Mouse (Mus musculus) heart, embryonic 11.5 days (tissue): Measurements from ENCODE around the gene Gm12789. TPM values are rescaled to one million over a fixed set of nuclear protein-coding genes. Genes with fewer than 3 reads are reported as not detected.
"Not testable (repeated sequence)": the region's sequence is repeated elsewhere in the genome, so short reads cannot be mapped to it uniquely, and the experiment has no call there.

ENCODE experiments used
- ATAC-seq: fragments of 200-750 bp; cut with Nextera tagmentation; replicated peaks from 2 replicates; pipeline ENCODE4 v1.8.0; 2017; ENCODE audit warnings: moderate library complexity; ENCODE audit not compliant: insufficient number of reproducible peaks, low FRiP score, low TSS enrichment
- H3K27ac ChIP-seq: fragments of 300-500 bp; sonication (generic); 2 replicates; pipeline ENCODE4 v1.5.1; 2014; ENCODE audit warnings: mild to moderate bottlenecking, low read depth, low read length
- H3K27me3 ChIP-seq: fragments of 300-500 bp; sonication (generic); 2 replicates; pipeline ENCODE4 v1.6.1; 2014; ENCODE audit warnings: mild to moderate bottlenecking, low read length, mixed read lengths; ENCODE audit not compliant: control insufficient read depth, insufficient read depth
- H3K36me3 ChIP-seq: fragments of 300-500 bp; sonication (generic); 2 replicates; pipeline ENCODE4 v1.6.1; 2014; ENCODE audit warnings: mild to moderate bottlenecking, low read length, moderate library complexity, mixed read lengths; ENCODE audit not compliant: control insufficient read depth, insufficient read depth
- H3K4me1 ChIP-seq: fragments of 300-500 bp; sonication (generic); 2 replicates; pipeline ENCODE4 v1.6.1; 2014; ENCODE audit warnings: low read length; ENCODE audit not compliant: control insufficient read depth, insufficient read depth
- H3K4me2 ChIP-seq: fragments of 300-500 bp; sonication (generic); 2 replicates; pipeline ENCODE4 v1.6.1; 2014; ENCODE audit warnings: mild to moderate bottlenecking, moderate library complexity
- H3K4me3 ChIP-seq: fragments of 300-500 bp; sonication (generic); 2 replicates; pipeline ENCODE4 v1.5.1; 2014; ENCODE audit warnings: low read depth, low read length
- H3K9ac ChIP-seq: fragments of 300-500 bp; sonication (generic); 2 replicates; pipeline ENCODE4 v1.6.1; 2014; ENCODE audit warnings: mild to moderate bottlenecking, low read depth, low read length, moderate library complexity
- H3K9me3 ChIP-seq: fragments of 300-500 bp; sonication (generic); replicated peaks from 2 replicates; pipeline ENCODE4 v1.6.1; 2016; ENCODE audit warnings: low read length; ENCODE audit not compliant: control insufficient read depth
- WGBS: fragments of 180-500 bp; shearing (Covaris S2); extraction: QIAGEN DNeasy Blood & Tissue Kit; methylation state at CpG from one replicate; pipeline ENCODE4 v1.1.7; 2014; ENCODE audit not compliant: insufficient replicate concordance; 5-methylcytosine and 5-hydroxymethylcytosine counted together
- polyA plus RNA-seq: library from polyadenylated mRNA; unstranded; fragments of >200 nt; fragmentation: Nextera tagmentation; extraction: Ambion mirVana; gene quantifications from 2 replicates; pipeline ENCODE4 v1.2.1, GENCODE M21; 2014

The Gm12789 gene
- not detected in 2 replicates for polyA plus RNA-seq

DNA sequence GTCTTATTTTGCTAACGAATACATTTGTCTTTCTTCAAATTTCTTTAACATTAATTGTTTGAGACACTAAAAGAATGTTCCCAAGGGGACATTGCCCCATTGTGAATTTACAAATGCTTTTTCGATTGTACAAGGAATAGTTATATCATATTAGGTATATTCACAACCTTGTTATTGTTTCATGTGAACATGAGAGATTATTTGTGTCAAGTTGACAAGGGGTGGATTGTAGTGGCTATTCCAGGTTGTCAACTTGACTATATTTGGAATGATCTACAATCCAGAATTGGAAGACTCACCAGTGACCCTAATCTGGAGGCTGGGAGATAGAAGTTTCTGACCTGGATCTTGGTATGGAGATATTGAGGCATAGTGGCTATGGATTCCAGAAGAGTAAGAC lies at the start of gene Gm12789:
Gene Gm12789, plus strand, starts transcription at position 301 of the 400 bp plus-strand sequence.
- H3K27me3 ChIP-seq, H3K36me3 ChIP-seq, H3K27ac ChIP-seq, H3K9ac ChIP-seq, ATAC-seq, H3K4me3 ChIP-seq, H3K4me1 ChIP-seq, H3K4me2 ChIP-seq, H3K9me3 ChIP-seq: not testable (repeated sequence)
- WGBS = 73% methylated on average over 2 of the region's 2 CpGs

DNA sequence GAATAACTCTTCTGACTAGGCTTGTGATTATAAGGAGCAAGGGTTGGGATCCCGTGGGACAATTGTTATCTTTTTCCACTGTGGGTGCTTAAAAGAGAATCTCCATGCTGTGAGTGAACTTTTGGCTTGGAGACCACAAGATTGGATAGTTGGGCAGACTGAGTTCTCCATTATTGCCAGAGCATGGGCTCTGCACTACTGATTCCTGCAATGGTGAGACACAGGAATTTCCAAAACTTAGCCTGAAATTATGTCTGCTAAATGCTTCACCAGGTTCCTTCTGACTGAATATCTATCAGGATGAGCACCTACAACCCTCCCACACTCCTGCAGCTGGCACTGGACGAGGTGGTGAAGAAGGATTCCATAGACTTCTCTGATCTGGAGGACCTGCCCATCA lies 46.3 kb upstream of the Gm12789 start, which contains the start of gene Gm12794:
Gene Gm12794, plus strand, starts transcription at position 301 of the 400 bp plus-strand sequence.
- not testable (repeated sequence) for H3K9me3 ChIP-seq, H3K4me3 ChIP-seq, H3K27me3 ChIP-seq, H3K9ac ChIP-seq, H3K36me3 ChIP-seq, H3K27ac ChIP-seq, ATAC-seq, H3K4me2 ChIP-seq, H3K4me1 ChIP-seq
- WGBS = 64% methylated on average over 1 of the region's 2 CpGs

DNA sequence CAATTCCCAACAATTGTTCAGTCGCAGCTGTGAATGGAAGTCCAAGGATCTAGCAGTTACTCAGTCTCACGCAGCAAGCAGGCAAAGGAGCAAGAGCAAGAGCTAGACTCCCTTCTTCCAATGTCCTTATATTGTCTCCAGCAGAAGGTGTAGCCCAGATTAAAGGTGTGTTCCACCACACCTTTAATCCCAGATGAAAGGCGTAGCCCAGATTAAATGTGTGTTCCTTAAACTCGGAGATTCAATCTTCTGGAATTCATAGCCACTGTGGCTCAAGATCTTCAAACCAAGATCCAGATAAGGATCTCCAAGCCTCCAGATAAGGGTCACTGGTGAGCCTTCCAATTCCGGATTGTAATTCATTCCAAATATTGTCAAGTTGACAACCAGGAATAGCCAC lies 5.5 kb upstream of the Gm12789 start, which contains the start of gene Gm12790:
Gene Gm12790, minus strand, starts transcription at position 101 of the 400 bp plus-strand sequence.
- WGBS = 83% methylated on average over 1 of the region's 5 CpGs
- not testable (repeated sequence) for H3K4me3 ChIP-seq, H3K9me3 ChIP-seq, H3K4me2 ChIP-seq, H3K9ac ChIP-seq, H3K27ac ChIP-seq, H3K36me3 ChIP-seq, H3K4me1 ChIP-seq, ATAC-seq, H3K27me3 ChIP-seq

DNA sequence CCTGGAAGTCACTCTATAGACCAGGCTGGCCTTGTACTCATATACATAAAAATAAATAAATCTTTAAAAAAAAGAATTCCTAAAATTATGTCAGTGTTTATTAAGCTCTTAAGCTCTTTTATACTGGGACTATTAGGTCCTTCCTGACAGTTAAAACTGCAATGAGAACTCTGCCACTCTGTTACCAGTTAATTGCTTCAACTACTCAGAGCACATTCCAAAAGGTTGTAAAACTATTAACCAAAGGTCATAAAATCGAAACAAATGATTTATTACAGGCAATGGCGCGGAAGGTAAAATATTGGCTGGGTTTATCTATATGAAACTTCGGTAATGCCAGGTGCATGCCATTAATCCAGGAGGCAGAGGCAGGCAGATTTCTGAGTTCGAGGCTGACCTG lies 748 bp upstream of the Gm12789 start:
- 83% methylated on average over 5 of the region's 5 CpGs for WGBS
- H3K4me3 ChIP-seq = no peak overlapping the region
- H3K36me3 ChIP-seq = no peaks in the 10 kb centered on the region
- no peaks in the 10 kb centered on the region for H3K27me3 ChIP-seq
- no peaks in the 10 kb centered on the region for H3K9me3 ChIP-seq
- H3K4me2 ChIP-seq = no peak overlapping the region
- H3K9ac ChIP-seq = no peak overlapping the region
- H3K4me1 ChIP-seq = no peaks in the 10 kb centered on the region
- ATAC-seq = no peak
- H3K27ac ChIP-seq = no peak overlapping the region

DNA sequence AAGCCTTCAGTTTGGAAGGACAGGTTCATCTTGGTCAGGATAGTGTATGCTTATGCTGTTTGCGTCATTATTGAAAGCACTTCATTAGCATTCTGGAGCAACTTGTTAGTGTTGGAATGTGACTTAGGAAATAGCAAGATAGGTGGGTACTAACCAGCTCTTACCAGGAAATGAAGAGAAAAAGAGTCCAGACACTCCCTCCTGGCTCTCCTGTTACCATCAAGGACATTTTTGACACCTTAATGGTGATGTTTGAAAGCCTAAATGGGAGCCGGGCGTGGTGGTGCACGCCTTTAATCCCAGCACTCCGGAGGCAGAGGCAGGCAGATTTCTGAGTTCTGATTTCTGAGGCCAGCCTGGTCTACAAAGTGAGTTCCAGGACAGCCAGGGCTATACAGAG lies 11.0 kb downstream of the Gm12789 start:
- no peaks in the 10 kb centered on the region for H3K36me3 ChIP-seq
- H3K27ac ChIP-seq = no peak overlapping the region
- no peaks in the 10 kb centered on the region for H3K27me3 ChIP-seq
- H3K4me2 ChIP-seq = no peak overlapping the region
- WGBS = 89% methylated on average over 5 of the region's 5 CpGs
- no peaks in the 10 kb centered on the region for H3K4me1 ChIP-seq
- H3K4me3 ChIP-seq = no peak overlapping the region
- H3K9ac ChIP-seq = no peak overlapping the region
- no peaks in the 10 kb centered on the region for H3K9me3 ChIP-seq
- no peak for ATAC-seq

DNA sequence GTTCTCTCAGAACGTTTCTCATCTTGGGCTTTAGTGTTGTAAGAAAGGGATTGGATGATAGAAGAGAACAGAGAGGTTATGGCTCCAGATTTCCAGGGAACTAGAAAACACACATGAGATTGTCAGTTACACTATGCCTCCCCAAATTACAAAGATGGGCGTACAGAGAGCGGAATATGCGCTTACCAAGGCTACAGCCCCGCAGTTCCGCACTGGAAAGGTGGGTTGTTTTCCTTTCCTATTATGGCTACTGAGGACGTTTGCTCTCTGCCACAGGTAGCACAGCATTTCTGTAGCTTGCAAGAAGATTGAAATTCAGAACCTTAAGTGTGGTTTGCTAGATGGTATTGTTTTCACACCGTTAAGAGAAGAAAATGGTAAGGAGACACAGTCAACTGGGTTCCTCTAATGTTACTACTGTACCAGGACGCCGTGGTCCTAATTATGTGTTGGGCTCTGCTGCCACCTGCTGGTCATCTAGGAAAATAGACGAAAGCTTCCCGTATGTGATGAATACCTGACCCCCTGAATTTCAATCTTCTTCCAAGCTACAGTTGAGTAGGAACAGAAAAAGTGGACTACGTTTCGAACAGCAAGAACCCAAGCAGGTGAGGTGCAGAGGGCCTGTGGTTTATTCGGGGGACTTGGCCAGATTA lies 12.0 kb downstream of the Gm12789 start:
- no peaks in the 10 kb centered on the region for H3K4me1 ChIP-seq
- H3K27ac ChIP-seq = no peak overlapping the region
- no peaks in the 10 kb centered on the region for H3K27me3 ChIP-seq
- no peak overlapping the region for H3K9ac ChIP-seq
- H3K9me3 ChIP-seq = no peaks in the 10 kb centered on the region
- no peak overlapping the region for H3K4me3 ChIP-seq
- no peak for ATAC-seq
- 35% methylated on average over 15 of the region's 15 CpGs for WGBS
- H3K36me3 ChIP-seq = no peaks in the 10 kb centered on the region
- no peak overlapping the region for H3K4me2 ChIP-seq

DNA sequence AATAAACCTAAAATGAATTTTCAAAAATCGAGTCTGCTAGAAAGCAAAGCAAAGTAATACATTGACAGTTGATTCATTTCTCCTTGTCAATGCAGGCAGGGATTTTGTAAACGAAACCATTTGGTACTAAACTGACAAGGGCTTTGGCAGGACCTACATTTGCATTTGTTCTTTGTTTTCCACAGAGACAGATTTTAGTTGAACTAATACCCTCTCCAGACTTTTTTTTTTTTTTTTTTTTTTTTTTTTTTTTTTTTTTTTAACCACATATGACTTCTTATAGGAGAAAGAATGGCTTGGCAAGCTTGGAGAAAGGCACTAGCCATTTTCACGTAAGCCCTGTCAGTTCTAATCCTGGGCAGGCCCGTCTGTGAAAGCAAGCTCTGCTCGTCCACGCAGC lies 40.2 kb downstream of the Gm12789 start:
- no peak overlapping the region for H3K27ac ChIP-seq
- H3K27me3 ChIP-seq = no peaks in the 10 kb centered on the region
- no peak for ATAC-seq
- 76% methylated on average over 6 of the region's 6 CpGs for WGBS
- H3K9ac ChIP-seq = no peak overlapping the region
- H3K36me3 ChIP-seq = no peaks in the 10 kb centered on the region
- no peak overlapping the region for H3K4me3 ChIP-seq
- H3K9me3 ChIP-seq = no peaks in the 10 kb centered on the region
- H3K4me2 ChIP-seq = no peak overlapping the region
- no peaks in the 10 kb centered on the region; the same call in 1 of the 2 replicates for H3K4me1 ChIP-seq
